Mouse (Mus musculus) intestine, embryonic 15.5 days (tissue): Measurements from ENCODE around the gene Elfn2. TPM values are rescaled to one million over a fixed set of nuclear protein-coding genes. Genes with fewer than 3 reads are reported as not detected.
A peak's percentile ranks its signal among the peaks of the same experiment; 100 is the strongest.

Experiments used
- ATAC-seq: fragments of 200-750 bp; cut with Nextera tagmentation; 2 replicates; pipeline ENCODE4 v1.8.0; 2017; ENCODE audit warnings: moderate TSS enrichment, moderate library complexity
- H3K27ac ChIP-seq: fragments of 300-500 bp; sonication (generic); 2 replicates; pipeline ENCODE4 v1.5.1; 2015; ENCODE audit warnings: mild to moderate bottlenecking, inconsistent platforms
- H3K27me3 ChIP-seq: fragments of 300-500 bp; sonication (generic); replicated peaks from 2 replicates; pipeline ENCODE4 v1.6.1; 2015; ENCODE audit warnings: inconsistent platforms
- H3K36me3 ChIP-seq: fragments of 300-500 bp; sonication (generic); 2 replicates; pipeline ENCODE4 v1.6.1; 2015; ENCODE audit warnings: inconsistent platforms
- H3K4me1 ChIP-seq: fragments of 300-500 bp; sonication (generic); replicated peaks from 2 replicates; pipeline ENCODE4 v1.6.1; 2015; ENCODE audit warnings: inconsistent platforms
- H3K4me2 ChIP-seq: fragments of 300-500 bp; sonication (generic); replicated peaks from 2 replicates; pipeline ENCODE4 v1.6.1; 2015; ENCODE audit warnings: mild to moderate bottlenecking, inconsistent platforms
- H3K4me3 ChIP-seq: fragments of 300-500 bp; sonication (generic); replicated peaks from 2 replicates; pipeline ENCODE4 v1.5.1; 2015; ENCODE audit warnings: inconsistent platforms
- H3K9ac ChIP-seq: fragments of 300-500 bp; sonication (generic); 2 replicates; pipeline ENCODE4 v1.6.1; 2015; ENCODE audit warnings: inconsistent platforms
- H3K9me3 ChIP-seq: fragments of 300-500 bp; sonication (generic); 2 replicates; pipeline ENCODE4 v1.6.1; 2016; ENCODE audit warnings: inconsistent platforms
- WGBS: fragments of 180-500 bp; shearing (Covaris S2); methylation state at CpG from one replicate; pipeline ENCODE4 v1.1.7; 2015; 5-methylcytosine and 5-hydroxymethylcytosine counted together
- polyA plus RNA-seq: library from polyadenylated mRNA; unstranded; fragments of >200 nt; fragmentation: Nextera tagmentation; extraction: Ambion mirVana; gene quantifications from 2 replicates; pipeline ENCODE4 v1.2.1, GENCODE M21; 2015

The Elfn2 gene
- polyA plus RNA-seq, 1 experiment from 2014 or later, result 0.29 TPM

DNA sequence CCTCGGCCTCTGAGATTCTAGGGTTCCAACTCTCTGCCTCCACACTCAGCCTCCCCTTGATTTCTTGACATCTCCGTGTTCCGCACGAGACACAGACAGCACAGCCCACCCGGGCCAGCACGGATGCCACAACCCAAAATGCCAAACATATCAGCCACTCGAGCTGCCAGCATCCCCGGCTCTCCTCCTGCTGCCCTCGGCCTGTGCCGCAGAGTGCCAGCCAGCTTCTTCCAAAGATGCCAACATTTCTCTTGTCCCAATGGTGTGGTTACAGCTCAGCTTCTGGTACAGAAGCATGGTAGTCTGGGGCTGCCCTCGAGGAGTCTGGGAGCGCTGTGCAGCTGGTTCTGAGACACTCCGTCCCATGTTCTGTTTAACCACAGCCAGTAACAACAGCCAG is 92.3 kb downstream of the Elfn2 start:
- Histone ChIP-seq H3K4me2 (no peak overlapping the region), H3K27me3 (no peaks in the 10 kb centered on the region; the same call in 1 of the 2 replicates), H3K9me3 (no peaks in the 10 kb centered on the region), H3K4me3 (no peak overlapping the region), H3K9ac (no peak overlapping the region), H3K4me1 (0 out of 2 replicates have a peak, but pooled peaks cover 5% of the 10 kb centered on the region), H3K27ac (no peak overlapping the region), H3K36me3 (no peaks in the 10 kb centered on the region)
- no peak for ATAC-seq
- WGBS, result 90% methylated on average over 13 of the region's 13 CpGs

- H3K4me1 ChIP-seq, result 0 out of 2 replicates have a peak, but pooled peaks cover 5% of the 10 kb centered on the region
- ATAC-seq, result no peak; the same call in 1 of the 2 replicates
- no peak overlapping the region for H3K4me2 ChIP-seq
- no peak overlapping the region for H3K9ac ChIP-seq
- no peaks in the 10 kb centered on the region for H3K36me3 ChIP-seq
- H3K4me3 ChIP-seq, result no peak overlapping the region
- WGBS, result 59% methylated on average over 3 of the region's 3 CpGs
- H3K27me3 ChIP-seq, result peaks cover 3% of the 10 kb centered on the region
- peak overlapping the region; percentile 14; the same call in 1 of the 2 replicates for H3K27ac ChIP-seq
- no peaks in the 10 kb centered on the region for H3K9me3 ChIP-seq
Observed at GRCm38 (mm10) chr15:78624961-78625360, 93.6 kb downstream of the Elfn2 start.

GRCm38 (mm10) chr15:78624431-78624950 is 94.1 kb downstream of the Elfn2 start:
- Histone ChIP-seq H3K4me2 (no peak overlapping the region), H3K4me3 (no peak overlapping the region), H3K9ac (no peak overlapping the region), H3K36me3 (no peaks in the 10 kb centered on the region), H3K27ac (peak overlapping the region; percentile 33; the same call in 1 of the 2 replicates), H3K27me3 (peaks cover 3% of the 10 kb centered on the region), H3K4me1 (0 out of 2 replicates have a peak, but pooled peaks cover 5% of the 10 kb centered on the region), H3K9me3 (no peaks in the 10 kb centered on the region)
- WGBS, result 44% methylated on average over 13 of the region's 13 CpGs
- ATAC-seq, result peak; percentile 81

- 12% methylated on average over 5 of the region's 5 CpGs for WGBS
- H3K36me3 ChIP-seq, result no peaks in the 10 kb centered on the region
- H3K4me3 ChIP-seq, result no peak overlapping the region
- H3K9me3 ChIP-seq, result no peaks in the 10 kb centered on the region
- H3K4me1 ChIP-seq, result 0 out of 2 replicates have a peak, but pooled peaks cover 5% of the 10 kb centered on the region
- H3K27me3 ChIP-seq, result peaks cover 3% of the 10 kb centered on the region
- H3K9ac ChIP-seq, result no peak overlapping the region
- ATAC-seq, result no peak
- no peak overlapping the region for H3K4me2 ChIP-seq
- H3K27ac ChIP-seq, result no peak overlapping the region
Observed at GRCm38 (mm10) chr15:78623426-78623825, 95.1 kb downstream of the Elfn2 start.

Other genes with a start within 250 kb of the Elfn2 start
- gene Il2rb, start 223.5 kb downstream of the Elfn2 start, polyA plus RNA-seq, result 1.2 and 1.4 TPM in 2 replicates
- 22.0 and 22.3 TPM in 2 replicates for gene C1qtnf6, start 187.4 kb downstream of the Elfn2 start, polyA plus RNA-seq
- 0.23 and 0.24 TPM in 2 replicates for gene Sstr3, start 174.1 kb downstream of the Elfn2 start, polyA plus RNA-seq
- 15.7 and 21.4 TPM in 2 replicates for gene Rac2, start 146.0 kb downstream of the Elfn2 start, polyA plus RNA-seq
- gene Cyth4, start 121.7 kb downstream of the Elfn2 start, polyA plus RNA-seq, result 8.0 and 8.2 TPM in 2 replicates
- 19.7 and 20.4 TPM in 2 replicates for gene Mfng, start 54.7 kb upstream of the Elfn2 start, polyA plus RNA-seq
- 6.9 and 7.3 TPM in 2 replicates for gene Card10, start 84.3 kb upstream of the Elfn2 start, polyA plus RNA-seq
- 44.0 and 47.5 TPM in 2 replicates for gene Cdc42ep1, start 123.9 kb upstream of the Elfn2 start, polyA plus RNA-seq
- gene Lgals2, start 136.8 kb upstream of the Elfn2 start, polyA plus RNA-seq, result 1,110 and 1,149 TPM in 2 replicates
- gene Gga1, start 158.4 kb upstream of the Elfn2 start, polyA plus RNA-seq, result 47.6 and 51.7 TPM in 2 replicates
- gene Gm49510, start 180.9 kb upstream of the Elfn2 start, polyA plus RNA-seq, result 0.23 and 0.42 TPM in 2 replicates
- gene Sh3bp1, start 181.0 kb upstream of the Elfn2 start, polyA plus RNA-seq, result 21.6 and 26.8 TPM in 2 replicates
- gene Pdxp, start 195.1 kb upstream of the Elfn2 start, polyA plus RNA-seq, result 11.0 TPM in 2 replicates
- 996 and 1,059 TPM in 2 replicates for gene Lgals1, start 208.0 kb upstream of the Elfn2 start, polyA plus RNA-seq
- 41.4 and 42.3 TPM in 2 replicates for gene Nol12, start 216.2 kb upstream of the Elfn2 start, polyA plus RNA-seq
- gene Triobp, start 229.0 kb upstream of the Elfn2 start, polyA plus RNA-seq, result 51.5 and 53.1 TPM in 2 replicates